Mouse (Mus musculus) limb, embryonic 11.5 days (tissue): ENCODE measurements around the gene Nr2c2. TPM values are rescaled to one million over a fixed set of nuclear protein-coding genes. Genes with fewer than 3 reads are reported as not detected.

ENCODE experiments used
- polyA plus RNA-seq: library from polyadenylated mRNA; unstranded; fragments of >200 nt; fragmentation: Nextera tagmentation; extraction: Ambion mirVana; gene quantifications from 2 replicates; pipeline ENCODE4 v1.2.1, GENCODE M21; 2014

Nr2c2 gene
- polyA plus RNA-seq, 1 experiment from 2014 or later = 21.2 TPM

Other genes starting within 250 kb of the Nr2c2 start
- gene Ccdc174, start 213.3 kb upstream of the Nr2c2 start, polyA plus RNA-seq = 43.3 and 46.1 TPM in 2 replicates
- 0.48 and 0.73 TPM in 2 replicates for gene 4930590J08Rik, start 188.6 kb upstream of the Nr2c2 start, polyA plus RNA-seq
- gene Fgd5, start 112.5 kb upstream of the Nr2c2 start, polyA plus RNA-seq = 3.5 and 4.2 TPM in 2 replicates
- gene Mrps25, start 92.6 kb downstream of the Nr2c2 start, polyA plus RNA-seq = 83.9 and 91.7 TPM in 2 replicates
- 16.8 and 17.1 TPM in 2 replicates for gene Rbsn, start 123.5 kb downstream of the Nr2c2 start, polyA plus RNA-seq
- 0.13 TPM in 1 of 2 replicates, not detected in the other for gene Trh, start 153.3 kb downstream of the Nr2c2 start, polyA plus RNA-seq